Mouse (Mus musculus) effector memory CD4-positive, alpha-beta T cell, adult 7 months (primary cell): ENCODE data around the gene Lipc. TPM values are rescaled to one million over a fixed set of nuclear protein-coding genes. Genes with fewer than 3 reads are reported as not detected.

Experiments used
- polyA plus RNA-seq: library from polyadenylated mRNA; unstranded; fragments of 100-300 nt; shearing (Covaris generic); gene quantifications from one replicate; pipeline ENCODE4 v1.2.1, GENCODE M21; 2017

Lipc gene
- not detected for polyA plus RNA-seq

GRCm38 (mm10) chr9:70952126-70952525 lies at the start of gene Lipc:
Gene Lipc (minus strand): TSS chr9:70952226.

Other genes starting within 250 kb of the Lipc start
- 0.99 TPM for gene Aqp9, start 216.5 kb upstream of the Lipc start, polyA plus RNA-seq